Mouse (Mus musculus) forebrain, embryonic 11.5 days (tissue): Measurements from ENCODE around the gene Zfand3. TPM values are rescaled to one million over a fixed set of nuclear protein-coding genes. Genes with fewer than 3 reads are reported as not detected.

Source experiments
- ATAC-seq: fragments of 200-750 bp; cut with Nextera tagmentation; replicated peaks from 2 replicates; pipeline ENCODE4 v1.8.0; 2017; ENCODE audit warnings: moderate TSS enrichment; ENCODE audit not compliant: low FRiP score
- DNase-seq: peaks from one replicate; pipeline ENCODE4 v3.0.0-alpha.2; 2017; ENCODE audit warnings: low spot score
- H3K27ac ChIP-seq: fragments of 300-500 bp; sonication (generic); 2 replicates; pipeline ENCODE4 v1.5.1; 2014; ENCODE audit warnings: low read depth, low read length
- H3K27me3 ChIP-seq: fragments of 300-500 bp; sonication (generic); 2 replicates; pipeline ENCODE4 v1.6.1; 2014; ENCODE audit warnings: mild to moderate bottlenecking, low read length, mixed read lengths; ENCODE audit not compliant: control insufficient read depth, insufficient read depth
- H3K36me3 ChIP-seq: fragments of 300-500 bp; sonication (generic); 2 replicates; pipeline ENCODE4 v1.6.1; 2014; ENCODE audit warnings: mild to moderate bottlenecking, low read length, moderate library complexity, mixed read lengths; ENCODE audit not compliant: control insufficient read depth, insufficient read depth
- H3K4me1 ChIP-seq: fragments of 300-500 bp; sonication (generic); replicated peaks from 2 replicates; pipeline ENCODE4 v1.6.1; 2014; ENCODE audit warnings: low read length, mixed read lengths; ENCODE audit not compliant: control insufficient read depth, insufficient read depth
- H3K4me2 ChIP-seq: fragments of 300-500 bp; sonication (generic); 2 replicates; pipeline ENCODE4 v1.6.1; 2014; ENCODE audit warnings: low read depth, mild to moderate bottlenecking, low read length, moderate library complexity, mixed read lengths; ENCODE audit not compliant: severe bottlenecking
- H3K4me3 ChIP-seq: fragments of 300-500 bp; sonication (generic); 2 replicates; pipeline ENCODE4 v1.5.1; 2014; ENCODE audit warnings: low read depth, low read length
- H3K9ac ChIP-seq: fragments of 300-500 bp; sonication (generic); 2 replicates; pipeline ENCODE4 v1.6.1; 2014; ENCODE audit warnings: low read length
- H3K9me3 ChIP-seq: fragments of 300-500 bp; sonication (generic); 2 replicates; pipeline ENCODE4 v1.6.1; 2016; ENCODE audit warnings: low read length, mixed read lengths; ENCODE audit not compliant: control insufficient read depth
- WGBS: fragments of 180-500 bp; shearing (Covaris S2); extraction: QIAGEN DNeasy Blood & Tissue Kit; methylation state at CpG from one replicate; pipeline ENCODE4 v1.1.7; 2014; 5-methylcytosine and 5-hydroxymethylcytosine counted together
- polyA plus RNA-seq: library from polyadenylated mRNA; unstranded; fragments of >200 nt; fragmentation: Nextera tagmentation; extraction: Ambion mirVana; gene quantifications from 2 replicates; pipeline ENCODE4 v1.2.1, GENCODE M21; 2014

Gene Zfand3
- 55.8 and 68.6 TPM in 2 replicates for polyA plus RNA-seq

DNA sequence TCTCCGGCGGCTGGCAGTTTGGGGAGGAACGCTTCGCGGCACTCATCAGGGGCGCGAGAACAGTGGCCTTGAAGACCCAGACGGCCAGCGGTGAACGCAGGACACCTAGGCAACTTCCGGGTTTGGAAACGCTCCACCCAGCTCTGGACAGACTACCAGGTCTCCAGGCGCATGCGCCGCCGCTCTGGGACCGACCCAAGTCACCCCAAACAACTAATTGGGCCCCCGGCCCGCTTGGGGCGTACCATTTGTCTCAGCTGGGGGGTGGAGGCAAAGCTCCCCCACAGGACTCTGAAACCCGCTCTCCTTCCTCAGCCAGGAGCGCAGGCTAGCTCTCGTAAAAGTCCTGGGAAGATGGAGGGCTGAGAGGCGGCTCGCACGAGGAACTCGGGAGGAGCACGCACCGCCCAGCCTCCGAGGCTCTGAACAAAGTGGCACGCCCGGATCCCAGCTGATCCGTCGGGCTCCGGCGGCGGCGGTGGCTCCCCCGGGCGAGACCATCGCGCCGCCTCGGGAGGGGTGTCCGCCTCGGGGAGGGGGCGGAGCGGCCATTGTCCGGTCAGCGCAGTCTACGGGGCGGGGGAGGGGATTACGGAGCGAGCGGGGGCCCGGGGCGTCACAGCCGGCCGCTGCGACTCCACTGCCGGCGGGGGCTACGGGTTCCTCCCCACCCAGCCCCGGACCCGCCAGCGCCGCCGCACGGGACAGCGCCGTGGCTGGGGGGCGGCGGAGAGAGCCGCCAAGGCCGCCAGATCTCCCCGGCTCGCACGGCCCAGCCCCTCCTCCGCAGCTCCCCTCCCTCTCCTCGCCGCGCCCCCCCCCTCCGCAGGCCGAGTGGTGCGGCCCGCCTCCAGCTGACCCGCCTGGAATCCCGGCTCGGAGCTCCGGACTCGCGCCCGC, at the start of gene Zfand3:
Gene Zfand3 (plus strand): TSS at position 531 of the 900 bp plus-strand sequence.
- H3K9ac ChIP-seq = peak within 1 kb of the TSS; percentile 97
- no peaks in the 10 kb centered on the region for H3K9me3 ChIP-seq
- peaks cover 18% of the 10 kb centered on the region for H3K4me1 ChIP-seq
- peak within 1 kb of the TSS; percentile 89 for H3K4me2 ChIP-seq
- H3K36me3 ChIP-seq = no peaks in the 10 kb centered on the region
- DNase-seq (peak; percentile 99), ATAC-seq (peak; percentile 91)
- under 1% methylated on average over 70 of the region's 93 CpGs for WGBS
- no peaks in the 10 kb centered on the region for H3K27me3 ChIP-seq
- peak within 1 kb of the TSS; percentile 100 for H3K27ac ChIP-seq
- peak within 1 kb of the TSS; percentile 96 for H3K4me3 ChIP-seq

DNA sequence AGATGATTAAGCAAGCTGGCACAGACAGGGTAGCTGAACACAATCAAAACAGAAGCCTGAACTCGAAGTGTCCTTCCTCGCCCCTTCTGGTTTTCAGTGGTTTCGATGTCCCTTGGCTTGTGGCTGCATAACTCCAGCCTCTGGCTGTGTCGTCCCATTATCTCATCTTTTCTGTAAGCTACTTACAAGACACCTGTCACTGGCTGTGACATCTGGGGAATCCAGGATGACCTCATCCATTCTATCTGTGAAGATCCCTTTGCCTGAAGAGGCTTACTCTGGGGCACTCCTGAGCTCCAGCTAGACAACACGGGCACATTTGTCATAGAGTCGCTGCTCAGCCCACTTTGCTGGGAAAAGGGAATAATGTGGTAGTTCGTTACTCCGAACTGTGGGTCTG, 48.7 kb upstream of the Zfand3 start:
- Histone ChIP-seq H3K9ac (no peak overlapping the region), H3K4me3 (no peak overlapping the region), H3K4me2 (no peak overlapping the region), H3K27me3 (no peaks in the 10 kb centered on the region), H3K9me3 (no peaks in the 10 kb centered on the region), H3K27ac (no peak overlapping the region), H3K4me1 (peaks cover 3% of the 10 kb centered on the region; the same call in 1 of the 2 replicates), H3K36me3 (no peaks in the 10 kb centered on the region)
- no peak for DNase-seq
- ATAC-seq = no peak
- WGBS = 69% methylated on average over 8 of the region's 8 CpGs

DNA sequence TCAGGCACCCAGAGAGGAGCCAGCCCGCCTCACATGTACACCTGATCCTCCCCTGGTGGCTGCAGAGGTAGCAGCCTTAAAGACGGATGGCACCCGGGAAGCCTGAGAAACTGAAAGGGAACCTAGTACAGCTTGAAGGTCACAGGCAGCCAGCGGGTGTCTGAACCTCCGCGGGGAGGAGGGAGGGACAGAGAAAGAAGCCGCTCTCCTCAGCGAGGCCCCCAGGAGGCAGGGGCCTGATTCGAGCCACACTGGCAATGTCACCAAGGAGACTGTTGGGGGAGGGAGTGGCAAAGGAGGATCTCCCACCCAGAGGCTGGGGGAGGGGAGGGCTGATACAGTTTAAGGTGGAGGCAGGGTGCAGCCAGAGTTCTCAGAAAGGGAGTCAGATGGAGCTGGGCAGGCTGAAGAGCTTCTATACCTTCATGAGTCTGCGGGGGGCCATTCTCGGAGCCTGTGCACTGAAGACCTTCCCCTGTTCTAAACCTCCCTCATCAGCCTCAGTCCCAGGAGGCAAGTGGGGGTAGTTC, 40.7 kb upstream of the Zfand3 start:
- H3K9me3 ChIP-seq = no peaks in the 10 kb centered on the region
- DNase-seq (no peak), ATAC-seq (no peak; the same call in 1 of the 2 replicates)
- no peak overlapping the region for H3K4me3 ChIP-seq
- H3K9ac ChIP-seq = peak overlapping the region; percentile 14; the same call in 1 of the 2 replicates
- peak overlapping the region; percentile 28; the same call in 1 of the 2 replicates for H3K4me2 ChIP-seq
- H3K36me3 ChIP-seq = no peaks in the 10 kb centered on the region
- H3K27ac ChIP-seq = no peak overlapping the region
- peaks cover 11% of the 10 kb centered on the region for H3K27me3 ChIP-seq
- 3% methylated on average over 11 of the region's 11 CpGs for WGBS
- peaks cover 27% of the 10 kb centered on the region for H3K4me1 ChIP-seq

DNA sequence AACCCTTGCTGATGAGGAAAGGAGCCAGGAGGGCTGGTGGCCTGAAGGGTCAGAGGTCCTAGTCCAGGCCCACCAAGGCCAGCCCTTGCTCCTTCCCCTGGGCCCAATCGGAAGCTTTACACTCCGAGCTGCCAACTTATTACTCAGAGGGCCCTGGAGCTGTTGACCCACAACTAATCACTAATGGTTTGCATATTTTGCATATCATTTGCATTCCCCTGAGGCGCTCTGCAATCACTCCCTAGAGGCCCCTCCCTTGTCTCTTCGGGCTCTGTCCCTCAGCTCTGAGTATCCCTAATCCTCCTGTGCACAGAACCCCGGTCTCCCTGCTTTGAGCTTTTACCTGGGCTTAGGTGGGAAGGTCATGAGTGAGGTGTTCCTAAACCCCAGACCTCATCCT, 39.0 kb upstream of the Zfand3 start:
- H3K27me3 ChIP-seq = peaks cover 11% of the 10 kb centered on the region
- H3K36me3 ChIP-seq = no peaks in the 10 kb centered on the region
- H3K4me1 ChIP-seq = peaks cover 27% of the 10 kb centered on the region
- ATAC-seq (peak; percentile 44; the same call in 1 of the 2 replicates), DNase-seq (no peak)
- H3K27ac ChIP-seq = no peak overlapping the region
- H3K9ac ChIP-seq = no peak overlapping the region
- H3K4me3 ChIP-seq = no peak overlapping the region
- no peak overlapping the region for H3K4me2 ChIP-seq
- no peaks in the 10 kb centered on the region for H3K9me3 ChIP-seq
- 9% methylated on average over 5 of the region's 5 CpGs for WGBS

DNA sequence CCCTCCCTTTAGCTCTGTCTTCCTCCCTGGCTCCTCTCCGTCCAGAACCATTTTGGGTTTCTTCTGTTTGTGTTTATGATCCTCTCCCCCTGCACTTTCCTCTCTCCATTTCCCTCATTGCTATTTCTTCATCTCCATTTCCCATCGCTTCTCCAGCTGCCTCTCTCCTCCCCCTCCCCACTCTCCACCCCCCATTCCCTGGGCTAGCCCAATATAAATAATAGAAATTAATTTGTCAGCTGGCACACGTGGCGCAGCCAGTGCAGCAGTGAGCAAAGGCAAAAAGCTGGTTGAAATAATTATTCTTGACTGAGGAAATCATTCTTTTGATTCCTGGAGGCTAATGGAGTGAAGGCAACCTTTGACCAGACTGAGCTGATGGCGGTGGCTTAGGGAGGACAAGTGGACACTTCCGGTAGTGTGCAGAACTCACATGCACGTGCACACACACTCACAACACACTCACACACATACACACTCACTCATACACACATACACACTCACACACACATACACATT, 34.4 kb upstream of the Zfand3 start, which contains the start of gene Mdga1:
Gene Mdga1 (minus strand): TSS at position 51 of the 519 bp plus-strand sequence.
- Histone ChIP-seq H3K4me3 (no peak within 1 kb of the TSS), H3K4me2 (no peak within 1 kb of the TSS), H3K9me3 (no peaks in the 10 kb centered on the region), H3K4me1 (peaks cover 10% of the 10 kb centered on the region; the same call in 1 of the 2 replicates), H3K27ac (no peak within 1 kb of the TSS), H3K9ac (no peak within 1 kb of the TSS), H3K27me3 (no peaks in the 10 kb centered on the region), H3K36me3 (no peaks in the 10 kb centered on the region)
- 72% methylated on average over 7 of the region's 7 CpGs for WGBS
- DNase-seq (no peak), ATAC-seq (no peak)

DNA sequence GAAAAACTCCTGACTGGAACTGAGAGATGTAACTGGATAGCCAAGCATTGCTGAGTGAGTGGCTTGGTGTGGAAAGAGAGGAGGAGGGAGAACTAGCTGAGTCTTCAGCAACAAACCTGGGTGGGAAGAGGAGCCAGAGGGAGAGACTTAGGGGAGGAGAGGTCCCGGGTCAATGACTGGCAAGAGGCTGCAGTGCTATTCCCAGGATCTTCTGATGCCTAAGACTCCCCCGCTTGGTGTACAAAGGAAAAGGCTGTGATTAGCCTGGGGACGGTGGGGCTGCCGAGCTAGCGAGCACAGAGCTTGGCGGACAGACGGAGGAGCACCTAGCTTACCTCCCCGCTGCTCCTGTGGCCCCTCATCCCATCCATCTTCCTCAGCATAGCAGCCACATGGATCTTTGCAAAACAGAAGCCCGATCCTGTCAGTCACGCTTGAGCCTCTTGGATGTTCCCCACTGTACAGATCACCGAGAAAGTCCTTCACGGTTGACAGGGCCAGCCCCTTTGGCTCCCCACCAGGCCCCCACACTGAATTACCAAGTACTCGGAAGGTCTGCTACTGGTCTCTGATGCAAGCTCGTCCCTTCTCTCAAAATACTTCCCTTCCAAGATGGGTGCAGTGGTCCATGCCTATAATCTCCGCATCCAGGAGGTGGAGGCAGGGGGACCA, 32.6 kb upstream of the Zfand3 start:
- DNase-seq (no peak), ATAC-seq (no peak)
- no peak overlapping the region for H3K9ac ChIP-seq
- no peaks in the 10 kb centered on the region for H3K9me3 ChIP-seq
- whole genome bisulfite sequencing = 40% methylated on average over 15 of the region's 15 CpGs
- H3K27ac ChIP-seq = no peak overlapping the region
- no peak overlapping the region for H3K4me3 ChIP-seq
- no peaks in the 10 kb centered on the region for H3K36me3 ChIP-seq
- peaks cover 2% of the 10 kb centered on the region; the same call in 1 of the 2 replicates for H3K4me1 ChIP-seq
- no peaks in the 10 kb centered on the region for H3K27me3 ChIP-seq
- no peak overlapping the region for H3K4me2 ChIP-seq

DNA sequence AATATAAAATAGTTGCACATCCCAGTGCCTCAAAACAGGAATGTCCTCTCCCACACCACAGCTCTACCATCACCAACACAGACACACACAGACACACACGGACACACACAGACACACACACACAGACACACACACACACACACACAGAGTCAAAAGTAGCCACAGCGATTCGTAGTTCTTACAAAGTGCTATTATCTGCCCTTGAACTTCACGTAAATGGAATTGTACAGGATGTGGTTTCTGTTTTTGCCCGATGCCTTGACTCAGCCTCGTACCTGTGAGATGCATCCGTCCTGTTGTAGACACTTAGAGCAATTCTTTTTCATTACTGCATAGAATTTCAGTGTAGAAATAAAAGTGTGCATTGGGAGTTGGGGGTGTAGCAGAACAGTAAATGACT, 31.3 kb upstream of the Zfand3 start:
- Histone ChIP-seq H3K9me3 (no peaks in the 10 kb centered on the region), H3K4me2 (no peak overlapping the region), H3K4me3 (no peak overlapping the region), H3K4me1 (peaks cover 1% of the 10 kb centered on the region; the same call in 1 of the 2 replicates), H3K27ac (no peak overlapping the region), H3K36me3 (no peaks in the 10 kb centered on the region), H3K27me3 (no peaks in the 10 kb centered on the region), H3K9ac (no peak overlapping the region)
- WGBS = 92% methylated on average over 7 of the region's 7 CpGs
- DNase-seq (no peak), ATAC-seq (no peak)

DNA sequence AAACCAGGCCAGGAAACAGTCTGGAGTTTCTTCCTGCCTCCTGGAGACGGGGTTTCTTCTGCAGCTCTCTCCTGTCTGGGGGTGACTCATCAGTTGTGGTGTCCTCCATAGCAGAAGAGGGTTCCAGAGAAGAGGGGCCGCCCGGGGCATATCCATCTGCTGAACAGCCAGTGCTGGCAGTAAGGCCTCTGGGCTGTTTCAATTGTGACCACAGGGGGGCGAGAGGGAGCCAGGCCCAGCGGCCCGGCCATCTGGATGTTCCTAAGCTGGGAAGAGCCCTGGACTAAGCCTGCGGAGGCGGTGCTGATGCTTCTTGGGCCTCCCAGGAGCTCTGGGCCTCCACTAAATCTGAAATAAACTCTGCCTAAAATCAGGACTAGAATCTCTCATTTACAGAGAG, 28.8 kb upstream of the Zfand3 start:
- no peaks in the 10 kb centered on the region for H3K36me3 ChIP-seq
- no peak overlapping the region for H3K27ac ChIP-seq
- H3K4me2 ChIP-seq = no peak overlapping the region
- H3K9me3 ChIP-seq = no peaks in the 10 kb centered on the region
- no peaks in the 10 kb centered on the region for H3K4me1 ChIP-seq
- ATAC-seq = peak; percentile 58; the same call in 1 of the 2 replicates
- DNase-seq = peak; percentile 94
- 9% methylated on average over 8 of the region's 8 CpGs for WGBS
- no peaks in the 10 kb centered on the region for H3K27me3 ChIP-seq
- no peak overlapping the region for H3K9ac ChIP-seq
- no peak overlapping the region for H3K4me3 ChIP-seq
